Mouse (Mus musculus) thymus, adult 2 months (tissue): ENCODE results near the gene Pdia4. TPM values are rescaled to one million over a fixed set of nuclear protein-coding genes. Genes with fewer than 3 reads are reported as not detected.

ENCODE experiments used
- DNase-seq: peaks from one replicate; pipeline ENCODE4 v3.0.0; 2021
- H3K27ac ChIP-seq: fragments of 200-500 bp; 2 replicates; pipeline ENCODE4 v1.5.1; 2012; ENCODE audit warnings: low read length, control low read depth; ENCODE audit not compliant: control insufficient read depth, insufficient read depth
- H3K27me3 ChIP-seq: fragments of 200-500 bp; 2 replicates; pipeline ENCODE4 v1.6.1; 2012; ENCODE audit warnings: mild to moderate bottlenecking, low read length, moderate library complexity, mixed read lengths; ENCODE audit not compliant: control insufficient read depth, insufficient read depth
- H3K36me3 ChIP-seq: fragments of 200-500 bp; 2 replicates; pipeline ENCODE4 v1.6.1; 2012; ENCODE audit warnings: mild to moderate bottlenecking, low read length, moderate library complexity; ENCODE audit not compliant: control insufficient read depth, insufficient read depth
- H3K4me1 ChIP-seq: fragments of 200-500 bp; replicated peaks from 2 replicates; pipeline ENCODE4 v1.6.1; 2012; ENCODE audit warnings: low read length; ENCODE audit not compliant: control insufficient read depth, insufficient read depth
- H3K4me3 ChIP-seq: fragments of 200-500 bp; 2 replicates; pipeline ENCODE4 v1.5.1; 2012; ENCODE audit warnings: mild to moderate bottlenecking, low read length, control low read depth, moderate library complexity; ENCODE audit not compliant: control insufficient read depth, insufficient read depth
- CTCF ChIP-seq: fragments of 200-500 bp; IDR thresholded peaks from 2 replicates; pipeline ENCODE4 v1.5.1; 2012; ENCODE audit warnings: mild to moderate bottlenecking, control low read depth, low read length, moderate library complexity, borderline replicate concordance; ENCODE audit not compliant: control insufficient read depth, poor library complexity, insufficient read depth; ENCODE audit errors: extremely low read depth
- POLR2A ChIP-seq: fragments of 200-500 bp; IDR thresholded peaks from 2 replicates; pipeline ENCODE4 v1.6.1; 2012; ENCODE audit warnings: mild to moderate bottlenecking, low read length, control low read depth, moderate library complexity; ENCODE audit not compliant: control insufficient read depth, poor library complexity, insufficient read depth; ENCODE audit errors: extremely low read depth
- WGBS: fragments of 180-500 bp; shearing (Covaris S2); methylation state at CpG from one replicate; pipeline ENCODE4 v1.1.7; 2018; 5-methylcytosine and 5-hydroxymethylcytosine counted together
- polyA plus RNA-seq: library from polyadenylated mRNA; depleted of rRNA; stranded (reverse); fragments of >200 nt; gene quantifications from 2 replicates; pipeline ENCODE4 v1.2.3, GENCODE M21; 2012

The Pdia4 gene
- polyA plus RNA-seq, 1 experiment = 24.7 TPM

- Histone ChIP-seq H3K36me3 (no peaks in the 10 kb centered on the region), H3K27ac (no peak overlapping the region), H3K4me3 (no peak overlapping the region), H3K4me1 (no peaks in the 10 kb centered on the region), H3K27me3 (no peaks in the 10 kb centered on the region)
- TF ChIP-seq POLR2A = no peak
- WGBS = 91% methylated on average over 2 of the region's 2 CpGs
- no peak for DNase-seq
Measured at GRCm38 (mm10) chr6:47837630-47838029, 24.4 kb upstream of the Pdia4 start.

- WGBS = under 1% methylated on average over 49 of the region's 49 CpGs
- no peaks in the 10 kb centered on the region for H3K27me3 ChIP-seq
- peak overlapping the region; percentile 79 for H3K4me3 ChIP-seq
- TF ChIP-seq POLR2A (no peak), CTCF (no peak)
- H3K27ac ChIP-seq = peak overlapping the region; percentile 39
- DNase-seq = peak; percentile 52
- H3K36me3 ChIP-seq = no peaks in the 10 kb centered on the region
- H3K4me1 ChIP-seq = no peaks in the 10 kb centered on the region
Measured at GRCm38 (mm10) chr6:47835984-47836521, 22.8 kb upstream of the Pdia4 start.

- Histone ChIP-seq H3K36me3 (no peaks in the 10 kb centered on the region), H3K27ac (peak within 1 kb of the TSS; percentile 39), H3K27me3 (no peaks in the 10 kb centered on the region), H3K4me3 (peak within 1 kb of the TSS; percentile 79), H3K4me1 (peaks cover 3% of the 10 kb centered on the region; the same call in 1 of the 2 replicates)
- peak; percentile 94 for DNase-seq
- peak; percentile 75 for TF ChIP-seq POLR2A
- peak; percentile 98 for TF ChIP-seq CTCF
- WGBS = under 1% methylated on average over 52 of the region's 52 CpGs
Measured at GRCm38 (mm10) chr6:47835482-47835983, 22.3 kb upstream of the Pdia4 start, which contains the start of gene Zfp398. TSS of gene Zfp398 (plus strand) at chr6:47835661.

- Histone ChIP-seq H3K27ac (no peak overlapping the region), H3K4me1 (peaks cover 3% of the 10 kb centered on the region; the same call in 1 of the 2 replicates), H3K27me3 (no peaks in the 10 kb centered on the region), H3K4me3 (no peak overlapping the region), H3K36me3 (no peaks in the 10 kb centered on the region)
- no peak for DNase-seq
- TF ChIP-seq POLR2A (no peak), CTCF (no peak)
- 92% methylated on average over 1 of the region's 1 CpGs for whole genome bisulfite sequencing
Measured at GRCm38 (mm10) chr6:47832220-47832619, 19.0 kb upstream of the Pdia4 start.

- H3K27ac ChIP-seq = no peak within 1 kb of the TSS
- H3K4me3 ChIP-seq = peak within 1 kb of the TSS; percentile 82
- whole genome bisulfite sequencing = 3% methylated on average over 64 of the region's 64 CpGs
- DNase-seq = peak; percentile 93
- H3K36me3 ChIP-seq = no peaks in the 10 kb centered on the region
- TF ChIP-seq POLR2A (no peak), CTCF (peak; percentile 98)
- no peaks in the 10 kb centered on the region for H3K27me3 ChIP-seq
- H3K4me1 ChIP-seq = peaks cover 3% of the 10 kb centered on the region; the same call in 1 of the 2 replicates
Measured at GRCm38 (mm10) chr6:47830104-47831078, 17.2 kb upstream of the Pdia4 start, which contains the start of gene Zfp786. TSS of gene Zfp786 (minus strand) at chr6:47830867.

GRCm38 (mm10) chr6:47828950-47829349 is 15.7 kb upstream of the Pdia4 start:
- DNase-seq = peak; percentile 18
- Histone ChIP-seq H3K4me1 (peaks cover 3% of the 10 kb centered on the region; the same call in 1 of the 2 replicates), H3K27me3 (no peaks in the 10 kb centered on the region), H3K4me3 (no peak overlapping the region), H3K36me3 (no peaks in the 10 kb centered on the region), H3K27ac (no peak overlapping the region)
- TF ChIP-seq POLR2A (no peak), CTCF (no peak)
- 74% methylated on average over 1 of the region's 1 CpGs for WGBS
